Mouse (Mus musculus): ENCODE results near the gene Pigk.
"Not testable (repeated sequence)": the region's sequence is repeated elsewhere in the genome, so short reads cannot be mapped to it uniquely, and the experiment has no call there.

Gene Pigk

DNA sequence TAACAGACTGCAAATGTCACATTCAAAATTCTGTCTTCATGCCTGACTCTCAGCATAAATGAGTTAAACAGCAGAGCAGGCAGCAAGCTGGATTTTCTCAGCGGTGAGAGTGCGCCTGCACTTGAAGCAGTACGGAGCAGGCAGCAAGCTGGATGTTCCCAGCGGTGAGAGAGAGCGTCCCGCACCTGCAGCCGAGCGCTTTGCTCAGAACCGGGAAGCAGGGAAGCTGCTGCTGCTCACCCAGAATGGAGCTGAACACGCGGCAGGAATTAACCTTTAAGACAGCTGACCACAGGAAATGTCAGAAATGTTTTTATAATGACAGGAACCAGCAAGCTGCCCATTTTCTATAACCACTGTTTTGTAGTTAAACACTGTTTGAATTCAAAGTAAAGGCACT lies 53.6 kb downstream of the Pigk start:
- peak; percentile 31 for DNase-seq (ENCODE audit: low read depth)

DNA sequence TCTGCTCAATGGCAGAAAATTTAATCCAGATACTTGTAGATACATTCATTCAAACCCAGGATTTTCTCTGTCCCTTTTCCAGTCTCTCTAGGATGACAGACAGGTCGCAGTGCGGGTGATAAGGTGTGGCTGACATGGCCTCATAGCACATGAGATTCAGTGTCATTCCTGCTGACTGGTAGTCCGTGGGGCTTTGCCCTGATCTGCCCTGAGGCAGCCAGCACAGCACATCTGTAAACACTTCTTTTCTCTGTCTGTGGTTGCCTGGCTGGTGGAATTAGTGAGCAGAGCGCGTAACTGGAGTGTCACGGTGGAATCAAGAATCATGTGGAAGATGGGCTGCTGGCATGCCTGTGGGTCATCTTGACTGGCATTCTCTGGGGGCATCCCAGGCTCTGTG lies 56.2 kb downstream of the Pigk start:
- DNase-seq (ENCODE audit: low read depth): no peak

DNA sequence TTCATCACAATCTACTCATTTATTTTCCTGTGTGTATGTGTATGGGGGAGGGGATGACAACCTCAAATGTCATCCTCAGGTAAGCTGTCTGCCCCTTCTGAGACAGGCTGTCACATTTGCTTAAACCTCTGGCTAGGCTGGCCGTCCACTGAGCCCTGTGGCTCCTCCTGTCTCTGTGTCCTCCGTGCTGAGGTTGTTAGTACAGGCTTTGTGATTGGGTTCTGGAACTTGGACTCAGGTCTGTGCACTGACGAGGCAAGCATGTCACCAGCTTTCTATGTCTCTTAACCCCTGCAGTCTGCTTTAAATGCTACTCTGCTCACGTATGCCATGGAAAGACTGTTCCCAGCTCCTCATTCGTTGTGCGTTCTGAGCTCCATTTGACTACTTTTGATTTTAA lies 62.5 kb downstream of the Pigk start:
- DNase-seq (ENCODE audit: low read depth): no peak

DNA sequence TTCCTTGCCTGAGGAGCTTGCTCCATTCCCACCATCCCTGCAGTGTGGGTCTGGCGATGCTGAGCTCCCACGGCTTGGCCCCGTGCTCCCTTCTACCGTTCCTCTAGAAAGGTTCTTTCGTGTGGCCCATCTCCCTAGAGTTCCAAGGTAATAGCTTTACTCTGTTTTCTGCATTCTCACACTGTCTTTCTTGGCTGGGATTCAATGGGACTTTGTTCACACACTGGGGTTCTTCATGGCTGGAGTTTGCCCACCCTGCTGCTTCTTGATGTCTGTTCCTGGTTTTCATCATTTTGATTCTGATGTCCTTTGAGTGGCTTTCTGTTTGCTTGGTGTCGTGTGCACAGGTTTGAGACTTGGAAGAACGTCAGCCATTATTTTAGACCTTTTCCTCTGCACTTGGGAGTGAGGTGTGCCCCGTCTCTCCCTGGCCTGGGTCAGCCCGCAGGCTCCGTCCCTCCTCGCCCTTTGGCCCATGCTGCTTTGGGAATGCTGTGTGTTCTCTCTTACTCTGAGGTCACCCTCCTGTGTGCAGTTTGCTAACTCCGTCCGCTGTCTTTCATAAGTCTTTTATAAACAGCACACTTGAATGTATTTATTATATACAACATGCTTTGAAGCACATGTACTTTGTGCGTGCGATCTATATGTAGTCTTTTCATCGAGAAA lies 63.1 kb downstream of the Pigk start:
- DNase-seq (ENCODE audit: low read depth): no peak

DNA sequence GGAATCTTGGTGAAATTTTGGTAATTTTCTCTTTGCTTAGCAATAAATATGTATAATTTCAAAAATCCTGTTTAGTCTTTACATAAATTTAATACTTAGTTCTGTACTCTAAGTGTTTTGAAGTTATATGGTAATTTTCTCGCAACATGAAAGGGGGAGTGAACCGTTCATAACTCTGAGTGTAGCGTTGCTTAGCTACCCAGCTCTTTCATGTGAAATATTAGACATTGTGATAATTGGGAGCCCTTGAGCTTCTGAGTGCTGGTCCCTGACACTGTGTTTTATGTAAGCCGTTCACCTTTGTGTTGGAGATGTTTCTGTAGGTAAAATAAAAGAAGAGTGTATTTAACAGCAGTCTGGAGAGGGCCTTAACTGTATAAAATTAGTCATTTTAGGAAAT lies 65.9 kb downstream of the Pigk start:
- no peak for DNase-seq (ENCODE audit: low read depth)

DNA sequence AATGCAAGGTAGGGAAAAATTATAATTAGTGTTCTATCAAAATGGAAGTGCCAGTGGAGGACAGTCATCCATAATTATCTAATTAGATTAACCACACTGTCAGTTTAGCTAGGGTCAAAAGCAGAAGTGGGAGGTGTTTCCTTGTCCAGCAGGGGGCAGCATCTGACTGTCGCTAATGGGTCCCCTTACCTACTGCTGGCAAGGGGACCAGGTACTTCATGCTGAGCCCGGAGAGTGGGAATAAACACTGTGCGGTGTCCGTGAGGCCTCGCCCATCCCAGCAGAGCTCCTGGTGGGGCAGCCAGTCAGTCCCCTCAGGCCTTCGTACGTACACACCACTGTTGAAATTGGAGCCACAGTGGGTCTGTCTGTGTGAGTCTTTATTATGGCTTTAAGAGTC lies 69.9 kb downstream of the Pigk start:
- peak; percentile 68 for DNase-seq (ENCODE audit: low read depth)

DNA sequence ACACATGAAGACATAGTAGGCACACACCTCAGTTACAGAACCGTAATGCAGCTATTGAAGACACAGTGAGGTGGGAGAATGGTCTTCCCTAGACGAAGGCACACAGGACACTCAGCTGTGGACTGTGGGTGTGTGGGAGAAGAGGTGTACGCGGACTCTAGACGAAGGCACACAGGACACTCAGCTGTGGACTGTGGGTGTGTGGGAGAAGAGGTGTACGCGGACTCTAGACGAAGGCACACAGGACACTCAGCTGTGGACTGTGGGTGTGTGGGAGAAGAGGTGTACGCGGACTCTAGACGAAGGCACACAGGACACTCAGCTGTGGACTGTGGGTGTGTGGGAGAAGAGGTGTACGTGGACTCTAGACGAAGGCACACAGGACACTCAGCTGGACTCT lies 70.5 kb downstream of the Pigk start:
- not testable (repeated sequence) for DNase-seq (ENCODE audit: low read depth)

DNA sequence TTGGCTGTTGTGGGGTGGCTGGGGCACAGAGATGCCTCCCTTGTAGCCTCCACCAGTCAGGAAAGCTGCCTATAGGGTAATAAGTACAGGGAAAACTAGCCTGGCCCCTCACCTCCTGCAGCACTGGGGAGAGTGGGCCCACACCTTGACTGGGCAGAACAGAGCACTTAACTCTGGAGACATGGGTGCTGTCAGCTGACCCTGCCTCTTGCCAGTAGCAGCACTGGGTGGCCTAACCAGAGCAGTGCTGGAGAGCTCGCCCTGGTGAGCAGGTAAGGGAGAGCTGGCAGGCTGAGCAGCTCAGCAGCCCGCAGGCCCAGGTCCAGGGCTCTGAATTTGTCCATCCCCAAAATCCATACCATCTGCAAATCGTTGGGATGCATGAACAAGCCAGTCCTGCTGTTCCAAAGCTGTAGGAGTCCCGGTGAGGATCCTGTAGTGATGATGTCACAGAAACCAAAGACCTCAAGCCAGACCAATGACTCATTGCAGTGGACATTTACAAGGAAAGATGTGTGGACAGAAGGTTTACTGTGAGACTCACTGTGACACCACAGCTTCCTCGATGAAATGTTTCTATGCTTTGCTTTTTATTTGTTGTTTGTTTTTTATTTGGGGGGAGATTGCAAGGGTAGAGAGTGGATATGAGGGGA lies 74.5 kb downstream of the Pigk start:
- peak; percentile 38 for DNase-seq (ENCODE audit: low read depth)

DNA sequence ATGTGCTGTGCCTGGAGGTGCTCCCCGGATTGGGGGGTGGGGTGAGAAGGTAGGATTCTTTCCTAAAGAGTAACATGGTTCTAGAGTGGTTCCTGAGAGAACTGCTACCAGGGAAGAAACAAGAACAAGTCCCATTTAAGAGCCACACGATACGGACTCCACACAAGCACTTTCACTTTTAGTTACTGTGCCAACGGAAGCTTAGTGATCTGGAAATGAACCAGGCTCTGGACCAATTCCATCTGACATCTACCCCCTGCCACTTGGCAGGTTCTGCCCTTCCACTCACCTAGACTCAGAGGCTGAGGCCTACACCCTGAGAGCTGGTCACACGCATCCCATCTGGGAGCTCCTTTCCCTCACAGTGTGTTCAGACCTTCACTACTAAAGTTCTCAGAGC lies 78.7 kb downstream of the Pigk start:
- DNase-seq (ENCODE audit: low read depth): no peak

DNA sequence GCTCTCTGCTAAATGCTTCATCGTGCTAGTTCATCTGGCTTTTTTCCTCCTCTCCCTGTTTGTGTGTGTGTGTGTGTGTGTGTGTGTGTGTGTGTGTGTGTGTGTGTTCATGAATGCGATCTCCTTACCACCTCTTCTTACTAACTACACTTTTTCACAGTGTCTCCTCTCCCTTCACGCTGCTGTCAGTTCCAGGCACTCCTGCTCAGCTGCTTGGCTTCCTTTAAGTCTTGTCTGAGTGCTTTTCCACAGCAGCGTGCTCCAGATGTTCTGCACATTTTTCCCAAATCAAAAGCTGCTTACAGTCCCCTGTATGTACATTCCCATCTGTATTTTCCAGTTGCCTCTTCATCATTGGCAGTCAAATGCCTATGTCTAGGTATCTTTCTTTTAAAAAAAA lies 79.1 kb downstream of the Pigk start:
- DNase-seq (ENCODE audit: low read depth): no peak

DNA sequence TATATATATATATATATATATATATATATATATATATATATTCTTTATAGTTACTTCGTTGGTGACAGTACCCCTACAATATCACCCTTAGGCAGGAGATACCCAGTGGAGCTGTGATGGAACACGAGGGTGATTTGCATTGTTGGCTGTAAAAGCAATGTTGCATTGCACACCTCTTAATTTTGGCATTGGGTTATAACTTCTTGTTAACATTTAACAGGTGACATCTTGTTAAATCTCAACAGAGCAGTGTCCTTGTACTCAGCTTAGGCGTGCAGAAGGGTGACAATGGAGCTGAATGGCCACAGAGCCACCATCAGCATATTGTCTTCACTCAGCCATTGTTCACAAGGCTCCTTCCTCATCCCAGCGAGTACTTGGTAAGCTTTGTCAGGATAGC lies 82.3 kb downstream of the Pigk start:
- no peak for DNase-seq (ENCODE audit: low read depth)

DNA sequence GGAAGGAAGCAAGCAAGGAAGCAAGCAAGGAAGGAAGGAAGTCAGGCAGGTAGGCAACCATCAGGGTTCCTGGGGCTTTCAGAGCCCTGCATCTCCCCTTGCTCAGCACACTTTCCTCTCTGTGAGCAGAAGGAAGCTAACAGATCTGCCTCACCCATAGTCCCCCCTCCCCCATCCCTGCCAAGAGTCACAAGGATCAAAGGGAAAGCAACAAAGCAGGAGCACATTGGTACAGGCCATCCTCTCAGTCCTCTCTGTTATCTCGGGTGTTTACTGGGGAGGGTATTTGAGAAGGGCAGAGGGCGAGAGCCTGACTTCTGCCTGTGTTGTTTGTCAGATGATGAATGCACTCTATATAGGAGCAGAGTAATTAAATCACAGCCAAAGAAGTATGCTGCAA lies 83.5 kb downstream of the Pigk start:
- no peak for DNase-seq (ENCODE audit: low read depth)

DNA sequence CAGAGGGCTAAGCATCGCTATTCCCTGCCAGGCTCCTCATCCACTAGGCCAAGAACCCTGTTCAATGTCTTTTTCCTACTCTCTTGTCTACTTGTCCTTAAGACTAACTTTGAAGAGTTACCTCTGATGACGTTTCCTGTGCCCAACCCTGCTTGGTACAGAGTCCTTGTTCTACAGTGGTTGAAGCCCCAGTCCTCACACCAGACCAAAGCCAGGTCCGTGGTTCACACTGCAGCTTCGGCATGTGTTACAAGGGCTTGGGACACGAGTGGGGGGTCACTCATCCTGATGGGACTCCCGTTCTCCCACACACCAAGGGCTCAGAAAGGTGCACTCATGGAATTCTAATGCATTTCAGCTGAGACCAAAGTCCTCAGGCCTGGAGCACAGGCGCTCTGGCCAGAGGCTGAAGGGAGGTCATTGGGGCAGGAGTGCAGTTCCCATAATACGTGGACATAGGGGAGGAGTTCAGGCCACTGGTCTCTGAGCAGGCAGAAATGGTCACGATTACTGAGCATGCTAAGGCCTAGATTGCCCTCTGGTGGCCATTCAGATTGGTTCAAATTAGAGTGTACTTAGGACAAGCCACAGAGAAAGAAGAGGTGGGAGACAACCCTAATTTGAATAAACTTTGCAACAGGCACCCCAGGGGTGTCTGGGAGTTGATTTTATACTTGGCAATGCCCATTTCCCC lies 86.0 kb downstream of the Pigk start:
- peak; percentile 87 for DNase-seq (ENCODE audit: low read depth)

DNA sequence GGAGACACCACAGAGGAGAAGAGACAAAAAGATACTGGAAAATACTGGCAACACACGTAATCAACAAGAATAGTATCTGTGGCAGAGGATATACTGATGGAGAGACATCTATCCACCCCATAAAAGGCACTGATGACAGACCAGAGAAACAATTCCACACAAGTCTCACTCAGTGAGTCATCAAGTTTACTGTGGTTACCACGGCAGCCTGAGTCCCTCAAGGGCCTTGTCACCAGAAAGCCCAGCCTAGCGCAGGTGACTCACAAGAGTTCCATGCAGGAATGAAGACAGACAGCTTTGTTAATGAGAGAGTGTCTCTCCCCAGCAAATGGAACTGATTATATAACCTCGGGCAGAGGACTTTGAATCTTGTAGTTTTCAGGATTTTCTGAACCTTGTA lies 100.0 kb downstream of the Pigk start:
- peak; percentile 64 for DNase-seq (ENCODE audit: low read depth)

DNA sequence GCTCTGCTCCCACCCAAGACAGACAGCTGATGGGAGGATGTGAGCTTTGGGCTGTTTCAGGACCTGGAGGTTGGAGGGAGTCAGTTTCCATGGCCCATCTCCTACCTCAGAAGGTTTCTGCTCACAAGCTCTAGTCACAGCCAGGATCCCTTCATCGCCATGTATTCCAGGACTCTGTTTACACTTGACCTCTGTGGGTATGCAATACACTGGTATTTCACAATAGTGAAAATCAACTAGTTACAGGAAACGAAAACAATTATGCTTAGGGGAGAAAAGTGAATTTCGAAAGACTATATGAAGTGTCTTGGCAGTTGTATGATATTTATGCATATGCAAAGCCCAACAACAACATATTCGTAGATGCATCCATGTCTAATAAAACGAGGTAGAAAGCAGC lies 101.2 kb downstream of the Pigk start:
- no peak for DNase-seq (ENCODE audit: low read depth)

DNA sequence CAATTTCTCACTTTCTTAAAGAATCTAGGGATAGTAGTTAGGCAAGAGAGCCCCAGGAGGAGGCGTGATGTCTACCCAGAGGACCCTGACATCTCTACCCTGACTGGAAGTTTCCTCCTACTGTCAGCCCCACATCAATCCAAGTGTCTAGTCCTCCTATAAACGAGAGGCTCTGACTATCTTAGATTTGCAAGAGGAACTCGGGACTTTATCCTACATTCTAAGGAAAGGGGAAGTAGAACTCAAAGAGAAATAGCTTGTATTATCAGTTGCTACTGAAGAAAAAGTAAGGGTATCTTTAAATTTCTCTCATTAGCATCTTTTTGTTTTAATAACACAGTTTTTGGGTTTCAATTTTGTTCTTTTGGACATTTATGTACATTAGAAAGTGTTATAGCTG lies 106.5 kb downstream of the Pigk start:
- DNase-seq (ENCODE audit: low read depth): no peak

DNA sequence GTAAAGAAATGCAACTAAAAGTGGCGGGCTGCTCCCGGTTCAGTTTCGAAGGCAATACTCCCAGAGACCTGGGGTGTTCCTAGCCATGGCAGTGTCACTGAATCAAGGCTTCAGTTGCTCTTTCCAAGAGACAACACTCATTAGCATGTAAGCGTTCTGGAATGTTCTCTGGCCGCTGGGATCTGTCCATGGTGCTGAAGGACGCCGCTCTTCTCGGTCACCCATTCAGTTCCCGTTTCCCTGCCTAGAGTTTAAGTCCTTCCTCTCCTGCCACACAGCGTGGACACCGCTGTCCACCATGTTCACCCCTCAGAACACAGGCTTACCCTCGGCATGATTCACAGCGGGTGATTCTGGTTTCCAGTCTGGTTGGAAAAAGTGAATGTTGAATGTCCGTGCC lies 107.3 kb downstream of the Pigk start:
- no peak for DNase-seq (ENCODE audit: low read depth)

DNA sequence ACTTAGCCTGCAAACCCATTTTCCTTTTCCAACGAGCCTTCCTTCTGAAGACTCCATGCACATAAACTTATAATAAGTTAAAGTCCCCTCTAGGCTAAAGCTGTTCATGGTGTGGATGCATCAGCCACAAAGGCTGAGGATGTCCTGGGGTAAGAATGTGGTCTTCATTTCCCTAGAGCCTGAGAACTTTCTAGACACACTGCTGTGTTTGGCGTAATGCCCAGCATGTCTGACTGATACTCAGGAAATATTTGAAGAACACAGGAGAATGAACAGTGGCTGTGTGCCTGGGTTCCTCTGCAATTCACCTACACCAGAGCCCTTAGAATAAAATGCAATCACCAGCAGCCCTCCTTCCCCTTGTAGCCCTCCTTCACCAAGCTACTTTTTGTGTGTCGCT lies 117.5 kb downstream of the Pigk start:
- DNase-seq (ENCODE audit: low read depth): peak; percentile 12

DNA sequence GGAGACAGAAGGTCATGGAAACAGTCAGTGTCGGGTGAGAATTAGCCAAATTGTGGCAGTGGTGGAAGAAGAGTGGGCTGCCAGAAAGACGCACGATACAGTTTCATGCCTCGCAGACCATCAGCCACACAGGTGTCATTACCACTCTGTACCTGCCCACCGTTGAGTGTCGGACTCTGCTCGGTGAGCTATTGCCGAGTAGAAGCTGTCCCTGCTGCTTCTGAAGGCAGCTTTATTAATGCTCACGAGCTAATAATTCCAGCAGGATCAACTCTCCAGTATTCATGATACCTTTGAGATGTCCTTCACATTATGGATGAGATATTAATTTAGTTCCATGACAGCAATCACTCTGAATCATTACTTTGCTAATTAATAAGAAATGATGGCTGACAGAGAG lies 118.1 kb downstream of the Pigk start:
- no peak for DNase-seq (ENCODE audit: low read depth)

DNA sequence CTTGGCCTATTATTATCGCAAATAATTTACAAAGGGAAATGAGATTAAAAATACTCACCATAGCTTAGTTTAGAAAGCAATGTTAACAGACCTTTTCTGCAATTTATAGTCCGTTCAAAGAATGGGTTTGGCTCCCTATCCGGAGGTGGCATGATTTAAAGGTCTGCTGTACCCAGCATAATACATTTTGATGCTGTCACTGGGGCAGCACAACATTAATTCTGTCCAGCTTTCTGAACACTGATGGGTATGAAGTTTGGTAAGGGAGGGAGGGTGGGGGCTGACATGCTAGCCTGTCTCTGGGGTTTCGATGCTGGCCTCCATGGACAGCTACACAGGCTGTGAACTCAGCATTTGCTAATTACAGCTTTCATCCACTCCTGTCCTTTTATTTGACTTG lies 118.5 kb downstream of the Pigk start:
- no peak for DNase-seq (ENCODE audit: low read depth)

DNA sequence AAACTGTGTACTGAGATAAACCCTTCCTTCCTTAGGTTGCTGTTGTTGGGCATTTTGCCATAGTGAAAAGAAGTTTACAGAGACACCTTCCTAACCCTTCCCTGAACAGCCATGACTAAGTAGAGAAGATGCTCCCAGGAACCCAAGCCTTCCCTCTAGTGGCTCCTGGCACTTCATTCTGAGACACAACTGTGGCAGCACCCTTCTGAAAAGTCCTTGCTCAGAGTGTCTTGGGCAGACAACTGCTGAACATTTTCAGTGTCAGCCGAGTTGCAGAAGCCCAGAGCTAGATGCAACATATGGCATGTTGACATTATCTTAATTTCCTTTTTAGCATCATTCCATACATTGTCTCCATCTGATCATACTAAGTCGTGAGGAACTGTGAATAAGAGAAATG lies 123.5 kb downstream of the Pigk start:
- no peak for DNase-seq (ENCODE audit: low read depth)

DNA sequence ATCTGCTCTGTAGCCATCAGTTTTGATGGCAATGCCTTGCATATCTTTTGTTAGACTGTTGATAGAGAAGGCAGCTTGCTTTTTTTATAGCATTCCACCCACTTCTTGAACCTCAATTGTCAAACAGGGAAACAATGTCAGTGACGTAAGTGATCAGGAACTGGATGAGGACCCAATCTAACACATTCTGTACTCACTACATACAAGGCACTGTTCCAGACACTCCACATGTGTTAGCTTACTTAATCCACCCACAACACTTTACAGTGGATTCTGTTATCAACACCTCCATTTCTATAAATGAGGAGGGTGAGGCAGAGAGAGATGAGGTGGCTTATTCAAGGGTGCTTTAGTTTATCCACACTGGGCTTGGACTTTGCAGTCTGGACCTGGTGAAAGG lies 124.0 kb downstream of the Pigk start:
- no peak for DNase-seq (ENCODE audit: low read depth)

DNA sequence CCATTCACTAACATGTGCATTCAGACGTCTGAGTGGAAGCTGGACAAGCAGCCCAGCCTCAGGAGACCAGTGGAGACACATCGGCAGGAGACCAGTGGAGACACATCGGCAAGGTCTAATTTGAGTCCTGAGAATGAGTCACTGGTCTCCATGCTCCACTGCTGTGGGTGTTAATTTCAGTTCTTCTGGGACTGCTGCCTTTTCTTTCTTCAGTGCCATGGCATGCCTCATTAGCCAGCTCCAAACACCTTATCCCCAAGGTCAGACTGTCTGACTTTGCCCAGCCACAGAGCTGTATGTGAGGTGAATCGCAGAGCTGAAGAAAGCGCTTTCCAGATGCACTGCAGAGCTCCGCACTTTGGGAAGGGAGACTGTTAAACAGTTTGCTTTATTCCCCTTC lies 127.4 kb downstream of the Pigk start:
- no peak for DNase-seq (ENCODE audit: low read depth)

DNA sequence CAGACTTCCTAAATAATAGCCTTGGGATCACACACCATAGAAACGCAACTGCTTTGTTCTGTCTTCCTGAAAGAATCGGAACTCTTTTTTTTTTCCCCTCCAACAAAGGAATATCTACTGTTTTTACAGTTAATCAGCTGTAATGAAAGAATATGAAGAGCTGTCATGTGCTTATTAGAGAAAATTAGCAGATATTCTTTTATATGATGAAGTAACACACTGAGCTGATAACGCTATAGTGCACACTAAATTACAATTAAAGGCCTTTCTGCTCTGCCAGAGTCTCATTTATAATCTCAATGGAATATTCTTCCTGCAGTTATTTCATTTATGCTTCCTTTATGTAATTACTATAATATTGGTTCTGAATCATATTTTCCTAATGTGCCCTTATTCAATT lies 128.7 kb downstream of the Pigk start:
- no peak for DNase-seq (ENCODE audit: low read depth)
